Mouse (Mus musculus) forebrain, embryonic 15.5 days (tissue): Measurements from ENCODE around the gene Plb1. TPM values are rescaled to one million over a fixed set of nuclear protein-coding genes. Genes with fewer than 3 reads are reported as not detected.

Experiments used
- ATAC-seq: fragments of 200-750 bp; cut with Nextera tagmentation; replicated peaks from 2 replicates; pipeline ENCODE4 v1.8.0; 2017; ENCODE audit warnings: mild to moderate bottlenecking, moderate TSS enrichment, moderate library complexity
- H3K27ac ChIP-seq: fragments of 300-500 bp; sonication (generic); replicated peaks from 2 replicates; pipeline ENCODE4 v1.5.1; 2015; ENCODE audit warnings: mild to moderate bottlenecking, inconsistent platforms
- H3K27me3 ChIP-seq: fragments of 300-500 bp; sonication (generic); 2 replicates; pipeline ENCODE4 v1.6.1; 2015; ENCODE audit warnings: inconsistent platforms
- H3K36me3 ChIP-seq: fragments of 300-500 bp; sonication (generic); 2 replicates; pipeline ENCODE4 v1.6.1; 2015; ENCODE audit warnings: mild to moderate bottlenecking, inconsistent platforms
- H3K4me1 ChIP-seq: fragments of 300-500 bp; sonication (generic); 2 replicates; pipeline ENCODE4 v1.6.1; 2015; ENCODE audit warnings: inconsistent platforms
- H3K4me2 ChIP-seq: fragments of 300-500 bp; sonication (generic); replicated peaks from 2 replicates; pipeline ENCODE4 v1.6.1; 2015; ENCODE audit warnings: mild to moderate bottlenecking, inconsistent platforms
- H3K4me3 ChIP-seq: fragments of 300-500 bp; sonication (generic); 2 replicates; pipeline ENCODE4 v1.5.1; 2015; ENCODE audit warnings: mild to moderate bottlenecking, inconsistent platforms
- H3K9ac ChIP-seq: fragments of 300-500 bp; sonication (generic); replicated peaks from 2 replicates; pipeline ENCODE4 v1.6.1; 2015; ENCODE audit warnings: mild to moderate bottlenecking, inconsistent platforms
- H3K9me3 ChIP-seq: fragments of 300-500 bp; sonication (generic); 2 replicates; pipeline ENCODE4 v1.6.1; 2016; ENCODE audit warnings: inconsistent platforms
- WGBS: fragments of 180-500 bp; shearing (Covaris S2); methylation state at CpG from one replicate; pipeline ENCODE4 v1.1.7; 2015; ENCODE audit warnings: mixed read lengths; 5-methylcytosine and 5-hydroxymethylcytosine counted together
- polyA plus RNA-seq: library from polyadenylated mRNA; unstranded; fragments of >200 nt; fragmentation: Nextera tagmentation; extraction: Ambion mirVana; gene quantifications from 2 replicates; pipeline ENCODE4 v1.2.1, GENCODE M21; 2015

Gene Plb1
- polyA plus RNA-seq, 1 experiment from 2014 or later: not detected

DNA sequence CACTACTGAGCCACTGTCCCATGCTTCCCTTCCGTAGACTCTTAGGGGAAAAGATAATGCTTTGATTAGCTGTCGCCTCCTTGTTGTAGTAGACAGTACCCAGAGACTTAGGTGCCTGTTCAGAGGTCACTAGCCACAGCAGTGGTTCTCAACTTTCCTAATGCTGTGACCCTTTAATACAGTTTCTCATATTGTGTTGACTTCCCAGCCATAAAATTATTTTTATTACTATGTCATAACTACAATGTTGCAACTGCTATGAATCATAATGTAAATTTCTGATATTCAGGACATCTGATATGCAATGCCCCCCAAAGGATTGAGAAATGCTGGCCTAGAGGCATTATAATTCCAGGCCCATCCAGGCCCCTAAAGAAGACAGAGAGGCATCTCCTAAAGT, 177.2 kb downstream of the Plb1 start:
- Histone ChIP-seq H3K36me3 (no peaks in the 10 kb centered on the region), H3K4me1 (peaks cover 12% of the 10 kb centered on the region), H3K4me3 (no peak overlapping the region), H3K9ac (no peak overlapping the region), H3K27ac (no peak overlapping the region), H3K9me3 (no peaks in the 10 kb centered on the region), H3K27me3 (no peaks in the 10 kb centered on the region), H3K4me2 (no peak overlapping the region)
- ATAC-seq: no peak
- 85% methylated on average over 2 of the region's 2 CpGs for WGBS

DNA sequence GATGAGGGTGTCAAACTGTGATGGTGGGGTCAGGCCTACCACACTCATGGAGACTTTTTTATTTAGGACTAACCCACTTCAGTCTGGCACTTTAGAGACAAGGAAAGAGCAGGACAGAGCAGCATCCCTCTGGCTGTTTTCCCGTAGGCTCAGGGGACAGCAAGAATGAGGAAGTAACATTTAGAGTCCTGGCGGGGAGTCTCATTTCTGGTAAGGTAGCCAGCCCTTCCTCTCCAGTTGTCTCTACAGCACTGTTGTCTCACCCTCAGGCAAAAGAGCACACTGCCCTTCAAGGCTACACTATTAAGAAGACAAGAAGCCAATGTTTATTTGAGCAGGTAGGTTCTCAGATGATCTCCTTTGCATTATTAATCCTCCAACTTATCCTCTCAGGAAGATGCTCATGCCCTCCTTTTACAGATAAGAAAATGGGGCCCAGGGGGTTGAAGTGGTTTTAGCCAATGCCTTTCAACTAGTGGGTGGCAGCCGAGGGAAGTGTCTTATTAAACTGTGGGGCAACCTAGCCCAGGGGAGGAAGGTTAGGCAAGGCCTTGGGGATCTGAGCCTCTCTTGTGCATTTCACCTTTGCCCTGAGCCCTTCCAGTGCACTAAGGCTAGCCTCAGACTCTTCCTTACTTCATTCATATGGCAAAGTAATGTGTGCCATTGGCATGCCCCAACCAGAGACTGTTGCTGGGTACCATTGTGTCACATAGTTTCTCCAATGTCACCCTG, 178.6 kb downstream of the Plb1 start:
- WGBS: 79% methylated on average over 3 of the region's 3 CpGs
- peaks cover 12% of the 10 kb centered on the region for H3K4me1 ChIP-seq
- no peak for ATAC-seq
- H3K4me2 ChIP-seq: no peak overlapping the region
- no peaks in the 10 kb centered on the region for H3K9me3 ChIP-seq
- H3K27ac ChIP-seq: no peak overlapping the region
- no peak overlapping the region for H3K4me3 ChIP-seq
- H3K36me3 ChIP-seq: no peaks in the 10 kb centered on the region
- H3K27me3 ChIP-seq: no peaks in the 10 kb centered on the region
- no peak overlapping the region for H3K9ac ChIP-seq

DNA sequence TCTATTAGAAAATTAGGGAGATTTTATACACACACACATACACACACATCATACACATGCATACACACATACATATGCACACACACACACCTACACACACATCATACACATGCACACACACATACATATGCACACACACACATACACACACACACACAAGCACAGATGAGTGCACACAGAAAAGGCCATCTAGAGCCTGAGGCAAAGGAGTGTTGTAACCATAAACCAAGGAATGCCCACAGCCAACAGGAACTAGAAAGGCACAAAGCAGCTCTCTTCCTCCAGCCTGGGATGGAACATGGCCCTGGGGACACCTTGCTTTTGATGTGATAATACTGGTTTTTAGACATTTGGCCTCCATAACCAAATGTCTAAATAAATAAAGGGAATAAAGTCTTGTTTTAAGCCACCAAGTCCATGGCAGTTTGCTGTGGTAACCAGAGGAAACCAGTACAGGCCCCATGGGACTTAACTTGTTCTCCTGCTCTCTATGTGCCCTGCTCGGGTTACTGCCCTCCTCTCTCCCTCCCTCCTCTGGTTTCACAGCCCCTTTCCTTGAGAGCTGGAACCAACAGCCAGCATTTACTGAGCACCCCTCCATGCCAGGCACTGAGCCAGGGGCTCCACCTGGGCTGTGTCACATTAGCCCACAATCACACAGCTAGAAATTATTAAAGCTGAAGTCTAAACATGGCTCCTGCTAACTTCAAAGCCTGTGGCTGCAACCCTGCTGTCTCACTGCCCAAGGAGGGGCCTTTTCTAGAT, 179.9 kb downstream of the Plb1 start:
- no peak overlapping the region for H3K4me2 ChIP-seq
- no peaks in the 10 kb centered on the region for H3K27me3 ChIP-seq
- H3K9ac ChIP-seq: no peak overlapping the region
- no peaks in the 10 kb centered on the region for H3K36me3 ChIP-seq
- WGBS: 31% methylated on average over 1 of the region's 1 CpGs
- no peak for ATAC-seq
- H3K4me3 ChIP-seq: no peak overlapping the region
- no peaks in the 10 kb centered on the region for H3K9me3 ChIP-seq
- no peak overlapping the region for H3K27ac ChIP-seq
- H3K4me1 ChIP-seq: peaks cover 12% of the 10 kb centered on the region

DNA sequence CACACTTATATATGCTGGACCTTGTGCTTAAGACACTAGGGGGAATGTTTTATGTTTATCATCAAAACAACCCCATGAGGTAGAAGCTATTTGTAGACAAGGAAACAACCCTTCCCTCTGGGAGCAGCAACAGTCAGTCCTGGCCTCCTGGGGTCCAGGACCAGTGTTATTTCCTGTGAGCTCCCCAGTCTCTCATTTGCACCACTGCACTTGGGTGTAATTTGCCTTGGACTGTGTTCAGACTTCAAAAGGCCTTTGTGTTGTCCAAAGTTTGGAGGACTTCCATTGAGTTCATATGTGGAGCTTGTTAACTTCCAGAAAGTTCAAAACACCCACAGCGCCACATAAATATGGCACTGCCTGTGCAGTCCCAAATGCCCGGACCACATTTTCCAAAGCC, 180.6 kb downstream of the Plb1 start:
- no peaks in the 10 kb centered on the region for H3K36me3 ChIP-seq
- H3K27ac ChIP-seq: no peak overlapping the region
- no peak overlapping the region for H3K4me2 ChIP-seq
- no peak for ATAC-seq
- H3K4me1 ChIP-seq: peaks cover 12% of the 10 kb centered on the region
- H3K27me3 ChIP-seq: no peaks in the 10 kb centered on the region
- H3K9ac ChIP-seq: no peak overlapping the region
- H3K9me3 ChIP-seq: no peaks in the 10 kb centered on the region
- 25% methylated on average over 2 of the region's 2 CpGs for WGBS
- no peak overlapping the region for H3K4me3 ChIP-seq

DNA sequence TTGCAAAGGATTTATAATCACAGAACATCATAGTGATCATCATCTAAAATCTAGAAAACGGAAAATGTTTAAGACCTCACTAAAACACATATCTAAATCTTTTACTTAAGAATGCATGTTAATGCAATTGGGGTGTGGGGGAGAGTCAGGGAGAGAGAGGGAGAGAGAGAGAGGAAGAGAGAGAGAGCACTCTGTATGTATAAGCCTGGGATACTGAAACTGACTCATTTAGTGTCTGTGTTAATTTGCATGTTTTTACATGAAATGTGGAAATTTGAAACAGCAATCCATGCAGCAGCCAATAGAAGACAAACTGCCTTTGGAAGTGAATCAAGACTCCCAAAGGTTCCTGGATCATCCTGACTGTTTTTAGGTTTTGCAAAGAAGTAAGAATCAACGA, 181.1 kb downstream of the Plb1 start:
- Histone ChIP-seq H3K4me3 (no peak overlapping the region), H3K27ac (no peak overlapping the region), H3K27me3 (no peaks in the 10 kb centered on the region), H3K9me3 (no peaks in the 10 kb centered on the region), H3K4me2 (no peak overlapping the region), H3K4me1 (peaks cover 12% of the 10 kb centered on the region), H3K9ac (no peak overlapping the region), H3K36me3 (no peaks in the 10 kb centered on the region)
- ATAC-seq: no peak
- 66% methylated on average over 2 of the region's 2 CpGs for WGBS

DNA sequence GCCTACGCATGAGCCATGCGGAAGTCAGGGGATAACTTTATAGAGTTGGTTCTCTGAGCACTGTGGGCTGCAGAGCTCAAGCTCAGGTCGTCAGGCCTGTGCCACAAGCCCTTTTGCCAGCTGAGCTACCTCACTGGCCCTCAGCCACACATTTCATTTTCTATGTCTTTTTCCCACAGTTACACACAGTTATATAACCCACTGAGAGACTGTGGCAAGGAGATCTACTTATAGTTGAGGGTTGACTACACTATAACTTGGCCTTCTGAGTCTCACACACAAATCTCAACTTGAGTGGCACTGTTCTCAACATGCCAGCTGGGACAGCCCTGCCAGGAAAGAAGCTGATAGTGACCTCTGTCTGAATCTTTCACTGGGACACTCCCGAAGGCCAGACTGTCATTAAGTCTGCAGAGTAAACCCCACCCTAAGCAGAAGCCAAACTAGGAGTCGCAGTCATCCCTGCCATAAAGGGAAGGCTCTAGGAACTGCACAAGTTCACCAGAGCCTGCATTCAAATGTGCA, 182.0 kb downstream of the Plb1 start:
- Histone ChIP-seq H3K4me1 (peaks cover 12% of the 10 kb centered on the region), H3K9me3 (no peaks in the 10 kb centered on the region), H3K4me3 (no peak overlapping the region), H3K9ac (no peak overlapping the region), H3K27ac (no peak overlapping the region), H3K4me2 (no peak overlapping the region), H3K27me3 (no peaks in the 10 kb centered on the region), H3K36me3 (no peaks in the 10 kb centered on the region)
- no peak for ATAC-seq
- WGBS: 83% methylated on average over 5 of the region's 5 CpGs

DNA sequence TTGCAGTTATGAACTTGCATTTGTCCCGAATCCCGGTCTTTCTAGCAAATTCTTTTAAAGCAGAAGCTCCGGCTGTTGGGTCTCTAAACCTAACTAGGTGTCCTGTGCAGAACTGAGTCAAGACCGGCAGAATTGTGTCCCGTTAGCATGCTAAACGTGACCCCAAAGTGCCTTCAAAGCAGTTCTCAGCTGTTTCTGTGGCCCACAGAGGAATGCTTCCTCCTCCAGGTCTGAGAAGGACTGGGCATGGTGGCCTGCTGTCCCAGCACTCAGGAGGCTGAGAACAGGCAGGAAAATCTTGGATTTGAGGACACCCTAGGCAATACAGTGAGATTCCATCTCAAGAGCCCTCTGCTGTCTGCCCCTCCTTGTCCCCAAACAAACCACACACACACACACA, 183.0 kb downstream of the Plb1 start:
- ATAC-seq: no peak

More for the DNA sequence above, 183.0 kb downstream of the Plb1 start:
- H3K27me3 ChIP-seq: no peaks in the 10 kb centered on the region
- no peak overlapping the region for H3K4me2 ChIP-seq
- no peak overlapping the region for H3K4me3 ChIP-seq
- H3K9me3 ChIP-seq: no peaks in the 10 kb centered on the region
- no peak overlapping the region for H3K9ac ChIP-seq
- WGBS: 92% methylated on average over 6 of the region's 6 CpGs
- H3K36me3 ChIP-seq: no peaks in the 10 kb centered on the region
- peaks cover 12% of the 10 kb centered on the region for H3K4me1 ChIP-seq
- H3K27ac ChIP-seq: no peak overlapping the region

Other genes with a start within 250 kb of the Plb1 start
- gene Fosl2, start 96.9 kb upstream of the Plb1 start, polyA plus RNA-seq: 2.7 and 2.8 TPM in 2 replicates
- gene Ppp1cb, start 226.1 kb downstream of the Plb1 start, polyA plus RNA-seq: 211 and 225 TPM in 2 replicates